Mouse (Mus musculus) adrenal gland, postnatal 14 days (tissue): ENCODE measurements around the gene Fam19a1. TPM values are rescaled to one million over a fixed set of nuclear protein-coding genes. Genes with fewer than 3 reads are reported as not detected.

Source experiments
- DNase-seq: peaks from one replicate; pipeline ENCODE4 v3.0.0; 2021; ENCODE audit warnings: mixed read lengths
- total RNA-seq: library from RNA; stranded (reverse); gene quantifications from 2 replicates; pipeline ENCODE4 v1.2.3, GENCODE M21; 2021

The Fam19a1 gene
- total RNA-seq, 1 experiment from 2014 or later: 3.3 TPM

GRCm38 (mm10) chr6:96258651-96259050 is 145.7 kb downstream of the Fam19a1 start:
- no peak for DNase-seq

GRCm38 (mm10) chr6:96266456-96266855 is 153.5 kb downstream of the Fam19a1 start:
- no peak for DNase-seq

GRCm38 (mm10) chr6:96268788-96269187 is 155.8 kb downstream of the Fam19a1 start:
- no peak for DNase-seq

GRCm38 (mm10) chr6:96270436-96270835 is 157.5 kb downstream of the Fam19a1 start:
- DNase-seq: no peak

- peak; percentile 23 for DNase-seq
These were observed 170.8 kb downstream of the Fam19a1 start for GRCm38 (mm10) chr6:96283731-96284130.

- DNase-seq: no peak
These were observed 171.6 kb downstream of the Fam19a1 start for GRCm38 (mm10) chr6:96284590-96284989.

GRCm38 (mm10) chr6:96286276-96286675 is 173.3 kb downstream of the Fam19a1 start:
- peak; percentile 39 for DNase-seq

- DNase-seq: no peak
These were observed 174.4 kb downstream of the Fam19a1 start for GRCm38 (mm10) chr6:96287377-96287776.

- DNase-seq: no peak
These were observed 176.7 kb downstream of the Fam19a1 start for GRCm38 (mm10) chr6:96289672-96290071.

GRCm38 (mm10) chr6:96347491-96347890 is 234.5 kb downstream of the Fam19a1 start:
- peak; percentile 12 for DNase-seq

GRCm38 (mm10) chr6:96349446-96350025 is 236.6 kb downstream of the Fam19a1 start:
- no peak for DNase-seq

- no peak for DNase-seq
These were observed 256.6 kb downstream of the Fam19a1 start for GRCm38 (mm10) chr6:96369544-96369943.

- no peak for DNase-seq
These were observed 259.9 kb downstream of the Fam19a1 start for GRCm38 (mm10) chr6:96372848-96373247.

- no peak for DNase-seq
These were observed 260.3 kb downstream of the Fam19a1 start for GRCm38 (mm10) chr6:96373274-96373673.

- DNase-seq: no peak
These were observed 263.8 kb downstream of the Fam19a1 start for GRCm38 (mm10) chr6:96376773-96377172.

GRCm38 (mm10) chr6:96379229-96379628 is 266.3 kb downstream of the Fam19a1 start:
- DNase-seq: no peak

GRCm38 (mm10) chr6:96384441-96384840 is 271.5 kb downstream of the Fam19a1 start:
- no peak for DNase-seq

- no peak for DNase-seq
These were observed 305.9 kb downstream of the Fam19a1 start for GRCm38 (mm10) chr6:96418866-96419265.

- no peak for DNase-seq
These were observed 306.9 kb downstream of the Fam19a1 start for GRCm38 (mm10) chr6:96419704-96420382.

GRCm38 (mm10) chr6:96420515-96420914 is 307.6 kb downstream of the Fam19a1 start:
- DNase-seq: no peak

GRCm38 (mm10) chr6:96429390-96429789 is 316.4 kb downstream of the Fam19a1 start:
- DNase-seq: no peak

- DNase-seq: no peak
These were observed 319.4 kb downstream of the Fam19a1 start for GRCm38 (mm10) chr6:96432397-96432796.

GRCm38 (mm10) chr6:96433896-96434295 is 320.9 kb downstream of the Fam19a1 start:
- DNase-seq: no peak

GRCm38 (mm10) chr6:96435545-96435944 is 322.6 kb downstream of the Fam19a1 start:
- no peak for DNase-seq
